Mouse (Mus musculus): ENCODE data around the gene Morf4l1.

DNA sequence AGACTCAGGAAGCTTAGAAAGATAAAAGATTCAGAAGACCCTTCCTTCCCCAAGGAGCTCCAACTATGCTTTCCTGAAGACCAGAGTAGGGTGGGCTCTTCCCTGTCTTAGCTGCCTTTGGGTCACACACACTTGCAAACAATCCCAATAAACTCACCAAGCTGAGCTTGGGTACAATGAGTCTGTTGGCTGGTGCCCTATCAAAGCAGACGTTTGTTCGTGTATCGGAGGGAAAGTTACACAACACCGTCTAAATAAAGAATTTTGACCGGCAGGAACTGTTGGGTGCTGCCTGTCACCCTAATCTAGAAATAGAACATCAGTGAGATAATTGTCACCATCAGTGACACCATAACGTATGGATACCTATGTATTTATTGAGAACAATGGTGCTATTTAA lies 12.6 kb upstream of the Morf4l1 start:
- TF ChIP-seq CTCF (IDR thresholded peaks at IDR 0.05; ENCODE audit: low read depth, low read length) (no peak), POLR2A (IDR thresholded peaks at IDR 0.05; ENCODE audit: extremely low read depth, insufficient read depth, low read length) (no peak)

All from liver, adult 2 months (tissue).